Mouse (Mus musculus): Measurements from ENCODE around the gene Gm8297.
"Not testable (repeated sequence)": the region's sequence is repeated elsewhere in the genome, so short reads cannot be mapped to it uniquely, and the experiment has no call there.

Gene Gm8297

GRCm38 (mm10) chr14:4983635-4984034, at the start of gene Gm8297:
Gene Gm8297 (plus strand): TSS chr14:4983935.
- not testable (repeated sequence) for DNase-seq (ENCODE audit: low spot score)

- DNase-seq (ENCODE audit: low spot score) = not testable (repeated sequence)
Observed at GRCm38 (mm10) chr14:5015591-5015990, 31.9 kb downstream of the Gm8297 start, which contains the start of gene Gm3298. Gene Gm3298 (plus strand): TSS chr14:5015891.
